Mouse (Mus musculus): Measurements from ENCODE around the gene Zfp704. TPM values are rescaled to one million over a fixed set of nuclear protein-coding genes. Genes with fewer than 3 reads are reported as not detected.

Zfp704 gene
- total and polyA plus RNA-seq, 3 experiments: under 0.01 TPM; not detected in 2

GRCm38 (mm10) chr3:9480936-9481335 lies 128.9 kb downstream of the Zfp704 start:
- Histone ChIP-seq H3K9me3 (replicated peaks; ENCODE audit: insufficient read depth, low read length) (no peaks in the 10 kb centered on the region), H3K4me1 (ENCODE audit: control insufficient read depth in 1 of 2, insufficient read depth in 2 of 2, low read length in 2 of 2) (no peaks in the 10 kb centered on the region), H3K27ac (ENCODE audit: control insufficient read depth, low read depth, low read length) (no peak overlapping the region), H3K9ac (ENCODE audit: control insufficient read depth, low read depth, low read length, poor library complexity, severe bottlenecking) (no peak overlapping the region), H3K79me2 (ENCODE audit: control insufficient read depth, insufficient read depth, low read length, poor library complexity) (no peaks in the 10 kb centered on the region), H3K4me3 (ENCODE audit: control insufficient read depth in 1 of 2, insufficient read depth in 1 of 2, low read depth in 2 of 2, low read length in 2 of 2) (no peak overlapping the region), H3K27me3 (ENCODE audit: control insufficient read depth in 1 of 2, insufficient read depth in 2 of 2, low read length in 2 of 2) (no peaks in the 10 kb centered on the region), H3K36me3 (ENCODE audit: control insufficient read depth in 1 of 2, insufficient read depth in 2 of 2, low read length in 2 of 2) (no peaks in the 10 kb centered on the region)
- TF ChIP-seq MYC (IDR thresholded peaks at IDR 0.05; ENCODE audit: low read depth, low read length) (no peak), TBP (IDR thresholded peaks at IDR 0.05; ENCODE audit: low read depth, low read length) (no peak), TAL1 (IDR thresholded peaks at IDR 0.05; ENCODE audit: low read length) (no peak), ELF1 (IDR thresholded peaks at IDR 0.05; ENCODE audit: low read depth, low read length) (no peak), POLR2AphosphoS5 (IDR thresholded peaks at IDR 0.05; ENCODE audit: borderline replicate concordance, low read depth, low read length) (no peak), HCFC1 (IDR thresholded peaks at IDR 0.05; ENCODE audit: low read depth, low read length) (no peak), E2F4 (IDR thresholded peaks at IDR 0.05; ENCODE audit: borderline replicate concordance, low read depth, low read length) (no peak), CTCF (IDR thresholded peaks at IDR 0.05 in 2 of 3, conservative IDR thresholded peaks at IDR 0.05 in 1 of 3; ENCODE audit: control insufficient read depth in 1 of 3, insufficient read depth in 1 of 3, low read depth in 2 of 3, low read length in 3 of 3, poor library complexity in 1 of 3, severe bottlenecking in 1 of 3) (no peak), TCF12 (IDR thresholded peaks at IDR 0.05; ENCODE audit: low read depth, low read length) (no peak), CHD2 (IDR thresholded peaks at IDR 0.05; ENCODE audit: low read length) (no peak), POLR2AphosphoS2 (IDR thresholded peaks at IDR 0.05; ENCODE audit: low read length) (no peak)
- no peak for DNase-seq (ENCODE audit: low read depth, low spot score)

- Histone ChIP-seq H3K79me2 (ENCODE audit: control insufficient read depth, insufficient read depth, low read length, poor library complexity) (no peaks in the 10 kb centered on the region), H3K4me3 (ENCODE audit: control insufficient read depth in 1 of 2, insufficient read depth in 1 of 2, low read depth in 2 of 2, low read length in 2 of 2) (no peak overlapping the region), H3K9me3 (replicated peaks; ENCODE audit: insufficient read depth, low read length) (no peaks in the 10 kb centered on the region), H3K27ac (ENCODE audit: control insufficient read depth, low read depth, low read length) (no peak overlapping the region), H3K4me1 (ENCODE audit: control insufficient read depth in 1 of 2, insufficient read depth in 2 of 2, low read length in 2 of 2) (no peaks in the 10 kb centered on the region), H3K9ac (ENCODE audit: control insufficient read depth, low read depth, low read length, poor library complexity, severe bottlenecking) (no peak overlapping the region), H3K27me3 (ENCODE audit: control insufficient read depth in 1 of 2, insufficient read depth in 2 of 2, low read length in 2 of 2) (no peaks in the 10 kb centered on the region), H3K36me3 (ENCODE audit: control insufficient read depth in 1 of 2, insufficient read depth in 2 of 2, low read length in 2 of 2) (no peaks in the 10 kb centered on the region)
- TF ChIP-seq CTCF (IDR thresholded peaks at IDR 0.05 in 2 of 3, conservative IDR thresholded peaks at IDR 0.05 in 1 of 3; ENCODE audit: control insufficient read depth in 1 of 3, insufficient read depth in 1 of 3, low read depth in 2 of 3, low read length in 3 of 3, poor library complexity in 1 of 3, severe bottlenecking in 1 of 3): no peak
- no peak for DNase-seq (ENCODE audit: low read depth, low spot score)
These were observed 132.5 kb downstream of the Zfp704 start for GRCm38 (mm10) chr3:9477386-9477785.

GRCm38 (mm10) chr3:9476336-9476735 lies 133.5 kb downstream of the Zfp704 start:
- no peak for DNase-seq (ENCODE audit: low read depth, low spot score)
- TF ChIP-seq ZMIZ1 (IDR thresholded peaks at IDR 0.05; ENCODE audit: low read depth, low read length): no peak
- Histone ChIP-seq H3K9ac (ENCODE audit: control insufficient read depth, low read depth, low read length, poor library complexity, severe bottlenecking) (no peak overlapping the region), H3K9me3 (replicated peaks; ENCODE audit: insufficient read depth, low read length) (no peaks in the 10 kb centered on the region), H3K79me2 (ENCODE audit: control insufficient read depth, insufficient read depth, low read length, poor library complexity) (no peaks in the 10 kb centered on the region), H3K4me1 (ENCODE audit: control insufficient read depth in 1 of 2, insufficient read depth in 2 of 2, low read length in 2 of 2) (no peaks in the 10 kb centered on the region), H3K4me3 (ENCODE audit: control insufficient read depth in 1 of 2, insufficient read depth in 1 of 2, low read depth in 2 of 2, low read length in 2 of 2) (no peak overlapping the region), H3K36me3 (ENCODE audit: control insufficient read depth in 1 of 2, insufficient read depth in 2 of 2, low read length in 2 of 2) (no peaks in the 10 kb centered on the region), H3K27ac (ENCODE audit: control insufficient read depth, low read depth, low read length) (no peak overlapping the region), H3K27me3 (ENCODE audit: control insufficient read depth in 1 of 2, insufficient read depth in 2 of 2, low read length in 2 of 2) (no peaks in the 10 kb centered on the region)

Measured in MEL (cell line).